Mouse (Mus musculus) retina, embryonic 14.5 days (tissue): ENCODE data around the gene Prrc2a.

Source experiments
- DNase-seq: peaks from one replicate; pipeline ENCODE4 v3.0.0-alpha.2; 2015; ENCODE audit warnings: low spot score

The Prrc2a gene

DNA sequence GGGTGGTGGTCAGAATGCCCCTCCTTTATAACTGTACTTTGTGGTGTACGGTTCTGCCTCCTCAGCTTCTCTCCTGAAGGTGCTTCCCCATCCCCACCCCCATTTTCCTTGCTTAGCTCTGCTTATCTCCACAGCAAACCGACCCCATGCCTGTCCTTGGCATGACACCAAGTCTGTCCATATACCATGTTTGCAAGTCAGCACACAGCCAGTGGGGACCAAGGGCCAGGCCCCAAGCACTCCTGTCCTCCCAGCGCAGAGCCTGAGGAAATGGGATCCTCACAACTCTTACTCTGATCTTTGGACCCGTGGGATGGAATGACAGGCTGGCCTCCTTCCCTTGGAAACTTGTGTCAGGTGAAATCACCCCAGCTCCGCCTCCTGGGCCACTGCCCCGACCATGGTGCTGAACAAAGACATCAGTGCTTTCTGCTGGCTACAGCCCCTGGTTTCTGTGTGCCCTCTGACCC is 61.4 kb downstream of the Prrc2a start:
- DNase-seq: no peak

- no peak for DNase-seq
Measured at GRCm38 (mm10) chr17:35102299-35102698, 62.4 kb downstream of the Prrc2a start.

- no peak for DNase-seq
Measured at GRCm38 (mm10) chr17:35101161-35101560, 63.5 kb downstream of the Prrc2a start.

GRCm38 (mm10) chr17:35100196-35100765 is 64.4 kb downstream of the Prrc2a start:
- DNase-seq: no peak
